In the genomic region with DNA sequence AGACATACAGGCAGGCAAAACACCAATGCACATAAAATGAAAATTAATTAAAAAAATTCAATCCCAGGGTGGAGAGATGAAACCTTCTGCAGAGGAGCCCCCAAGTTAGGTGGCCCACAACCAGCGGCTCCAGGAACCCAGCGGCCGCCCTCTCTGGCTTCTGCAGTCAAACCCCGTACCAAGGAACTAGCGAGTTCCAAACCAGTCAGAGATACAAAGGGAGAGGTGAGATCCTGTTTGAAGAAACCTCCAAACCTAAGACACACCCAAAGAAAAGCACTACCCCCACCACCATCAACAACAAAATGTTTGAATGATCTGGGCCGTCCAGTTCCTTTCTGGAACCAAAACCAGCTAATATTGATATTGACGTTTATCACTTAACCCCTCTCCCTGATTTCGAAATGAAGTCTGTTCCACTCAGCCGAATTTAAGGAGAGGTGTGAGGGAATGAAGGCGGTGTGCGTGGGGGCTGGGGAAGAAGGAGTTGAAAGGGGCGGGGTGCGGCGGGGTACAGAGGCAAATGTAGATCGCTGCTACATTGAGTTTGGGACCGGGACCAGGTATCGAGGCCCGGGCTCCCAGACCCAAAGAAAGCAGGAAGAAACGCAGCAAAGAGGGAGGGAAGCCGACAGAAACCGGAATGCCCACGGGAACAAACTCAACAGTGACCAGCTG, we compare ENCODE assay signal across 9 mouse cellular contexts. TPM values are rescaled to one million over a fixed set of nuclear protein-coding genes. Genes with fewer than 3 reads are reported as not detected.
DNase-seq lines count a peak whose midpoint lies in the region; ATAC-seq and TF ChIP-seq lines count a peak whose summit lies in the region.
"Had no signal": no experiment of that assay in that cellular context is flagged by ENCODE, and none has a peak within 500 bp of the region (broad histone marks: within the 10 kb centered on the region; RNA-seq: fewer than 3 reads in every experiment).

No protein-coding gene starts in this region.

- intact Hi-C loops in gastrocnemius, adult 2 months (cut with DNase I) = loop anchor here (1.0 kb wide), 1 partner anchor 30 kb away; no protein-coding TSS in a partner anchor

- no peaks in the 10 kb centered on the region for H3K9me3 ChIP-seq in intestine, embryonic 16.5 days (ENCODE audit: control insufficient read depth, low read length)
- no peaks in the 10 kb centered on the region for H3K9me3 ChIP-seq in midbrain, postnatal 0 days (ENCODE audit: low read length)

- peak overlapping the region; percentile 87 for H3K9ac ChIP-seq in intestine, embryonic 16.5 days (ENCODE audit: low read depth, low read length)
- H3K9ac ChIP-seq in midbrain, postnatal 0 days (replicated peaks; ENCODE audit: low read length, poor library complexity, severe bottlenecking) = peak overlapping the region; percentile 79

- no peaks in the 10 kb centered on the region for H3K36me3 ChIP-seq in intestine, embryonic 16.5 days (ENCODE audit: control insufficient read depth, insufficient read depth, low read length)
- no peaks in the 10 kb centered on the region for H3K36me3 ChIP-seq in midbrain, postnatal 0 days (ENCODE audit: insufficient read depth, low read length)

- peak; percentile 39 for ATAC-seq in intestine, embryonic 16.5 days
- ATAC-seq in midbrain, postnatal 0 days (ENCODE audit: low FRiP score) = peak; percentile 35

- no peak for TF ChIP-seq CTCF in gastrocnemius, adult 2 months (IDR thresholded peaks at IDR 0.05)
- TF ChIP-seq CTCF in midbrain, postnatal 0 days (IDR thresholded peaks at IDR 0.05) = no peak

- H3K4me1 ChIP-seq in intestine, embryonic 16.5 days (ENCODE audit: control insufficient read depth, insufficient read depth, low read length) = peaks cover 18% of the 10 kb centered on the region
- H3K4me1 ChIP-seq in midbrain, postnatal 0 days (ENCODE audit: insufficient read depth, low read length) = no peaks in the 10 kb centered on the region

- peak overlapping the region; percentile 62 for H3K4me2 ChIP-seq in intestine, embryonic 16.5 days (ENCODE audit: low read depth, low read length)
- peak overlapping the region; percentile 69 for H3K4me2 ChIP-seq in midbrain, postnatal 0 days (ENCODE audit: low read depth, low read length, poor library complexity, severe bottlenecking)

- H3K27me3 ChIP-seq in intestine, embryonic 16.5 days (replicated peaks; ENCODE audit: control insufficient read depth, insufficient read depth, low read length) = no peaks in the 10 kb centered on the region
- no peaks in the 10 kb centered on the region for H3K27me3 ChIP-seq in midbrain, postnatal 0 days (ENCODE audit: insufficient read depth, low read length)
- H3K27me3 ChIP-seq: Patski had no signal

- WGBS in intestine, embryonic 16.5 days = 7% methylated on average over 22 of the region's 22 CpGs
- WGBS in midbrain, postnatal 0 days = 8% methylated on average over 22 of the region's 22 CpGs

- H3K4me3 ChIP-seq in gastrocnemius, adult 2 months = peak overlapping the region; percentile 84
- H3K4me3 ChIP-seq in intestine, embryonic 16.5 days (ENCODE audit: low read length) = peak overlapping the region; percentile 77
- peak overlapping the region; percentile 66 for H3K4me3 ChIP-seq in midbrain, postnatal 0 days (ENCODE audit: low read depth, low read length)

- peak overlapping the region; percentile 99 for H3K27ac ChIP-seq in gastrocnemius, adult 2 months
- peak overlapping the region; percentile 80 for H3K27ac ChIP-seq in intestine, embryonic 16.5 days (ENCODE audit: low read length)
- H3K27ac ChIP-seq in midbrain, postnatal 0 days (ENCODE audit: low read depth, low read length) = peak overlapping the region; percentile 98

- no peak for DNase-seq in gastrocnemius, adult 2 months
- no peak for DNase-seq in gastrocnemius, postnatal 4 days (ENCODE audit: low spot score in 2 of 2)
- peak; percentile 3 to 4 for DNase-seq in B cell, adult 2 months
- peak; percentile 33 to 49 for DNase-seq in cerebellum, postnatal 25 days
- no peak for DNase-seq in midbrain, postnatal 0 days (ENCODE audit: low spot score)
- DNase-seq in gastrocnemius, postnatal 25 days = no peak
- DNase-seq in left cerebral cortex, adult 8-10 months (ENCODE audit: low spot score in 2 of 2) = no peak

RNA-seq across cellular contexts. Expression of a gene that starts 13.1 kb away (rescaled TPM):
- total RNA-seq in gastrocnemius, adult 2 months (2021) = under 1 TPM in 1 of 2 experiments, not detected in 1; 0.14 TPM
- not detected for total RNA-seq in gastrocnemius, postnatal 4 days (2021)
- not detected in 2 replicates for polyA plus RNA-seq in intestine, embryonic 16.5 days (2015; fragmentation: Nextera tagmentation; extraction: Ambion mirVana)
- not detected in 2 replicates for total RNA-seq in midbrain, postnatal 0 days (2014; rRNA removed)
- not detected in 2 replicates for polyA plus RNA-seq in midbrain, postnatal 0 days (2015; fragmentation: Nextera tagmentation; extraction: Ambion mirVana)
- under 1 TPM in 1 of 2 experiments, not detected in 1; 0.27 TPM for total RNA-seq in gastrocnemius, postnatal 25 days (2021)
- under 1 TPM in 1 of 4 experiments, not detected in 3; 0.17 TPM for total RNA-seq in left cerebral cortex, adult 8-10 months (2022)
- polyA plus RNA-seq: Patski had no signal

RNA-seq across cellular contexts. Expression of a gene that starts 30.4 kb away (rescaled TPM):
- 10 to 100 TPM; 41.6 to 42.3 TPM for total RNA-seq in gastrocnemius, adult 2 months (2021)
- total RNA-seq in gastrocnemius, postnatal 4 days (2021) = 10 to 100 TPM; 50.8 to 50.9 TPM
- polyA plus RNA-seq in intestine, embryonic 16.5 days (2015; fragmentation: Nextera tagmentation; extraction: Ambion mirVana) = 8.1 and 9.0 TPM in 2 replicates
- total RNA-seq in midbrain, postnatal 0 days (2014; rRNA removed) = 49.4 and 61.4 TPM in 2 replicates
- polyA plus RNA-seq in midbrain, postnatal 0 days (2015; fragmentation: Nextera tagmentation; extraction: Ambion mirVana) = 7.9 and 11.6 TPM in 2 replicates
- total RNA-seq in gastrocnemius, postnatal 25 days (2021) = 10 to 100 TPM; 27.4 to 29.1 TPM
- 10 to 100 TPM; 59.1 to 77.3 (median 64.4) TPM for total RNA-seq in left cerebral cortex, adult 8-10 months (2022)

Comparison
In these comparisons a context has a peak if more than half of its experiments do, and no peak if none do; other contexts are left out.
1. DNase-seq: peak in B cell, adult 2 months (2 of 2) and cerebellum, postnatal 25 days (2 of 2); none in gastrocnemius, adult 2 months (single experiment), gastrocnemius, postnatal 4 days (0 of 2), midbrain, postnatal 0 days (single experiment), gastrocnemius, postnatal 25 days (single experiment) and left cerebral cortex, adult 8-10 months (0 of 2).
2. Peak in every context shown above with its lines, with median percentiles within 50 percentile points of each other: H3K27ac ChIP-seq and H3K4me3 ChIP-seq.